Comparison of ENCODE assay signal across 8 mouse cellular contexts in genomic region chr6:39344020-39344419, GRCm38 (mm10). TPM values are rescaled to one million over a fixed set of nuclear protein-coding genes. Genes with fewer than 3 reads are reported as not detected.
DNase-seq lines count a peak whose midpoint lies in the region; ATAC-seq and TF ChIP-seq lines count a peak whose summit lies in the region.

No protein-coding gene starts in this region.

- WGBS in hindbrain, embryonic 15.5 days, result 26% methylated on average over 12 of the region's 12 CpGs

- in situ Hi-C loops in Patski (cut with MboI; ENCODE audit: low pct_unique_long_range_greater_than_20kb), result loop anchor here (5.0 kb wide), 1 partner anchor 147 kb away; no protein-coding TSS in a partner anchor

- POLR2A ChIA-PET in Patski (lab: Charles Lee), result no interaction called here

- no peak overlapping the region for H3K9ac ChIP-seq in hindbrain, embryonic 15.5 days

- H3K36me3 ChIP-seq in hindbrain, embryonic 15.5 days, result peaks cover 24% of the 10 kb centered on the region

- no peak overlapping the region for H3K4me3 ChIP-seq in hindbrain, embryonic 15.5 days

- H3K27ac ChIP-seq in hindbrain, embryonic 15.5 days (replicated peaks), result no peak overlapping the region

- peak; percentile 97 for TF ChIP-seq CTCF in Patski (IDR thresholded peaks at IDR 0.05)

- DNase-seq in Patski (ENCODE audit: low read depth, low spot score), result peak; percentile 7
- peak; percentile 92 to 94 for DNase-seq in cerebellum, postnatal 14 days
- DNase-seq in frontal cortex, postnatal 25 days (ENCODE audit: low spot score in 2 of 2), result peak; percentile 75 to 78
- peak; percentile 80 to 93 for DNase-seq in layer of hippocampus, postnatal 25 days (ENCODE audit: extremely low spot score in 1 of 2, low spot score in 1 of 2)
- DNase-seq in lung, postnatal 4 days, result peak; percentile 82 to 87
- peak; percentile 69 for DNase-seq in retina, postnatal 7 days (ENCODE audit: low read depth, low spot score)
- DNase-seq in urinary bladder, adult 2 months (ENCODE audit: low spot score), result peak; percentile 66

- peak; percentile 65 for ATAC-seq in Patski
- peak; percentile 70; the same call in 1 of the 2 replicates for ATAC-seq in hindbrain, embryonic 15.5 days (ENCODE audit: low FRiP score, low read depth)

- no peaks in the 10 kb centered on the region for H3K9me3 ChIP-seq in hindbrain, embryonic 15.5 days

- H3K4me1 ChIP-seq in hindbrain, embryonic 15.5 days (replicated peaks), result peaks cover 14% of the 10 kb centered on the region

- no peak overlapping the region for H3K4me2 ChIP-seq in hindbrain, embryonic 15.5 days

- no peaks in the 10 kb centered on the region for H3K27me3 ChIP-seq in Patski
- H3K27me3 ChIP-seq in hindbrain, embryonic 15.5 days, result no peaks in the 10 kb centered on the region

- CTCF ChIA-PET in Patski (lab: Charles Lee), result interaction anchor here (1.0 to 1.3 kb wide), 4 partner anchors 14 to 193 kb away, joined by 3 to 4 read pairs (median 3); no protein-coding TSS in a partner anchor

RNA-seq across cellular contexts. Expression of gene Slc37a3, which starts 33.5 kb away (rescaled TPM):
- polyA plus RNA-seq in Patski (2021), result 71.7 TPM
- 58.2 and 58.4 TPM in 2 replicates for polyA plus RNA-seq in hindbrain, embryonic 15.5 days (2015; fragmentation: Nextera tagmentation; extraction: Ambion mirVana)
- 10 to 100 TPM; 74.1 to 76.8 TPM for total RNA-seq in layer of hippocampus, postnatal 25 days (2021)
- polyA plus RNA-seq in urinary bladder, adult 2 months (2012; rRNA removed), result 28.9 and 30.4 TPM in 2 replicates

RNA-seq across cellular contexts. Expression of gene Rab19, which starts 37.0 kb away (rescaled TPM):
- polyA plus RNA-seq in Patski (2021), result 0.15 TPM
- polyA plus RNA-seq in hindbrain, embryonic 15.5 days (2015; fragmentation: Nextera tagmentation; extraction: Ambion mirVana), result 0.12 and 0.16 TPM in 2 replicates
- total RNA-seq in layer of hippocampus, postnatal 25 days (2021), result not detected
- polyA plus RNA-seq in urinary bladder, adult 2 months (2012; rRNA removed), result 7.8 and 8.3 TPM in 2 replicates

Comparison
In these comparisons a context has a peak if more than half of its experiments do, and no peak if none do; other contexts are left out.
1. DNase-seq: peak in every context shown above with its lines; median percentile 93 in cerebellum, postnatal 14 days; 86 in layer of hippocampus, postnatal 25 days; 84 in lung, postnatal 4 days; 76 in frontal cortex, postnatal 25 days; 69 in retina, postnatal 7 days; 66 in urinary bladder, adult 2 months; 7 in Patski.